Comparison of ENCODE assay signal across 27 mouse cellular contexts in genomic region chr4:123416829-123417228, GRCm38 (mm10).
A peak's percentile ranks its signal among the peaks of the same experiment; 100 is the strongest.
DNase-seq lines count a peak whose midpoint lies in the region; ATAC-seq and TF ChIP-seq lines count a peak whose summit lies in the region.
"Had no signal": no experiment of that assay in that cellular context is flagged by ENCODE, and none has a peak within 500 bp of the region (broad histone marks: within the 10 kb centered on the region; RNA-seq: fewer than 3 reads in every experiment).

No protein-coding gene starts in this region.

- 52% methylated on average over 2 of the region's 2 CpGs for WGBS in heart, embryonic 16.5 days
- 67% methylated on average over 2 of the region's 2 CpGs for WGBS in lung, postnatal 0 days

- no peaks in the 10 kb centered on the region for H3K36me3 ChIP-seq in heart, embryonic 16.5 days (ENCODE audit: control insufficient read depth, insufficient read depth)
- H3K36me3 ChIP-seq in lung, postnatal 0 days (ENCODE audit: insufficient read depth, low read length) = no peaks in the 10 kb centered on the region
- H3K36me3 ChIP-seq: embryonic facial prominence, embryonic 13.5 days; embryonic facial prominence, embryonic 15.5 days; forebrain, embryonic 10.5 days; forebrain, embryonic 12.5 days; G1E had no signal

- H3K9me3 ChIP-seq in heart, embryonic 16.5 days (replicated peaks; ENCODE audit: control insufficient read depth, low read length) = no peaks in the 10 kb centered on the region
- no peaks in the 10 kb centered on the region for H3K9me3 ChIP-seq in lung, postnatal 0 days (ENCODE audit: low read length)
- H3K9me3 ChIP-seq: embryonic facial prominence, embryonic 13.5 days; embryonic facial prominence, embryonic 15.5 days; forebrain, embryonic 10.5 days; forebrain, embryonic 12.5 days; G1E had no signal

- no peak overlapping the region for H3K4me3 ChIP-seq in heart, embryonic 16.5 days (ENCODE audit: low read length)
- no peak overlapping the region for H3K4me3 ChIP-seq in lung, postnatal 0 days (ENCODE audit: low read depth, low read length)
- H3K4me3 ChIP-seq: embryonic facial prominence, embryonic 13.5 days; embryonic facial prominence, embryonic 15.5 days; erythroblast, embryonic 14.5 days; forebrain, embryonic 10.5 days; forebrain, embryonic 12.5 days had no signal

- intact Hi-C loops in heart, postnatal 14 days (cut with DNase I) = no loop called here
- intact Hi-C loops in heart, postnatal 36 days (cut with DNase I) = no loop called here

- H3K4me2 ChIP-seq in heart, embryonic 16.5 days (ENCODE audit: low read depth, low read length) = no peak overlapping the region
- no peak overlapping the region for H3K4me2 ChIP-seq in lung, postnatal 0 days (replicated peaks; ENCODE audit: low read depth, low read length)
- H3K4me2 ChIP-seq: embryonic facial prominence, embryonic 13.5 days; embryonic facial prominence, embryonic 15.5 days; forebrain, embryonic 12.5 days had no signal

- peak; percentile 33 for DNase-seq in heart, adult 11 months
- no peak for DNase-seq in heart, postnatal 14 days
- DNase-seq in heart, postnatal 36 days = no peak
- DNase-seq in lung, postnatal 0 days (ENCODE audit: low spot score) = no peak
- no peak for DNase-seq in lung, postnatal 25 days (ENCODE audit: low spot score)
- DNase-seq: adrenal gland, adult 2 months; adrenal gland, postnatal 10 days; adrenal gland, postnatal 25 days; B cell, adult 2 months; cerebellum, adult 11 months; cerebellum, adult 18-20 months; cerebellum, adult 8-10 months; cerebellum, adult 9-11 months; cerebellum, postnatal 14 days; cerebellum, postnatal 36 days; embryo, embryonic 11 days had no signal

- H3K9ac ChIP-seq in heart, embryonic 16.5 days (ENCODE audit: low read length) = no peak overlapping the region
- H3K9ac ChIP-seq in lung, postnatal 0 days (replicated peaks; ENCODE audit: low read depth) = no peak overlapping the region
- H3K9ac ChIP-seq: embryonic facial prominence, embryonic 13.5 days; embryonic facial prominence, embryonic 15.5 days; forebrain, embryonic 12.5 days had no signal

- H3K27ac ChIP-seq in heart, embryonic 16.5 days (ENCODE audit: low read length) = peak overlapping the region; percentile 23; the same call in 1 of the 2 replicates
- peak overlapping the region; percentile 65 for H3K27ac ChIP-seq in lung, postnatal 0 days (ENCODE audit: low read length)
- H3K27ac ChIP-seq: embryonic facial prominence, embryonic 13.5 days; embryonic facial prominence, embryonic 15.5 days; forebrain, embryonic 10.5 days; forebrain, embryonic 12.5 days had no signal

- peaks cover 33% of the 10 kb centered on the region for H3K4me1 ChIP-seq in heart, embryonic 16.5 days (ENCODE audit: control insufficient read depth, insufficient read depth, low read length)
- peaks cover 18% of the 10 kb centered on the region; the same call in 1 of the 2 replicates for H3K4me1 ChIP-seq in lung, postnatal 0 days (ENCODE audit: insufficient read depth, low read depth, low read length)

- no peaks in the 10 kb centered on the region for H3K27me3 ChIP-seq in heart, embryonic 16.5 days (ENCODE audit: control insufficient read depth, insufficient read depth, low read length)
- no peaks in the 10 kb centered on the region for H3K27me3 ChIP-seq in lung, postnatal 0 days (replicated peaks; ENCODE audit: insufficient read depth, low read length)
- H3K27me3 ChIP-seq: CH12.LX; embryonic facial prominence, embryonic 13.5 days; embryonic facial prominence, embryonic 15.5 days; forebrain, embryonic 12.5 days had no signal

- no peak for TF ChIP-seq CTCF in lung, postnatal 0 days (IDR thresholded peaks at IDR 0.05)

- no peak for ATAC-seq in heart, embryonic 16.5 days (replicated peaks; ENCODE audit: extremely low read depth, insufficient read depth, low FRiP score)
- no peak for ATAC-seq in lung, postnatal 0 days
- ATAC-seq: CD4-positive, CD25-positive, alpha-beta regulatory T cell, adult 4 months; forebrain, embryonic 14.5 days; forebrain, embryonic 16.5 days had no signal

- peak; percentile 87 for TF ChIP-seq EP300 in lung, postnatal 0 days (IDR thresholded peaks at IDR 0.05)
